Comparison of ENCODE assay signal across 28 mouse cellular contexts in the genomic region with DNA sequence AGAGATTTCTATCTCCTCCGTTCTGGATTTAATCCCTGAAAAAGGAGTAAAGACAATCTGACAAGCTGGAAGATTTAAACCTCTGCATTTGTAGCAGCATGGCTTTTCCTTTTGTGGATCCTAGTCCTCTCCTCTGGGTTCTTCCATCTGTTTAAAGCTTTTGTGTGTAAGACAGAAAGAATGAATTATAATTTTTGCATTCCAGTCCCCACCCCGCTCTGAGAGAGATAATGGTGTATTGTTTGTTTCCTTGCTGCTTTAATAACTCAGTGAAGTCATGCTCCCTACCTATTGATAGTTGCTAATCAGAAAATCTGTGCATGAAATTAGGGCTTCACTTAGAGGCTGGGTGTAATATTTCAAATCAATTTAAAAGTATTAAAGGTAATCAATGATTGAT.
A peak's percentile ranks its signal among the peaks of the same experiment; 100 is the strongest.
DNase-seq lines count a peak whose midpoint lies in the region; ATAC-seq and TF ChIP-seq lines count a peak whose summit lies in the region.
"Had no signal": no experiment of that assay in that cellular context is flagged by ENCODE, and none has a peak within 500 bp of the region (broad histone marks: within the 10 kb centered on the region; RNA-seq: fewer than 3 reads in every experiment).

No protein-coding gene starts in this region.

- H3K9ac ChIP-seq in hindbrain, embryonic 11.5 days (ENCODE audit: low read depth, low read length), result no peak overlapping the region
- no peak overlapping the region for H3K9ac ChIP-seq in midbrain, embryonic 14.5 days (replicated peaks; ENCODE audit: low read length)
- H3K9ac ChIP-seq in midbrain, embryonic 15.5 days, result no peak overlapping the region
- H3K9ac ChIP-seq: embryonic facial prominence, embryonic 12.5 days; embryonic facial prominence, embryonic 15.5 days; heart, embryonic 12.5 days; heart, embryonic 15.5 days; hindbrain, embryonic 12.5 days; hindbrain, embryonic 15.5 days had no signal

- 24% methylated on average over 2 of the region's 2 CpGs for WGBS in hindbrain, embryonic 11.5 days
- 43% methylated on average over 2 of the region's 2 CpGs for WGBS in hindbrain, embryonic 10.5 days
- WGBS in midbrain, embryonic 14.5 days, result 6% methylated on average over 2 of the region's 2 CpGs
- WGBS in midbrain, embryonic 15.5 days, result 11% methylated on average over 2 of the region's 2 CpGs

- no peak overlapping the region for H3K4me3 ChIP-seq in hindbrain, embryonic 11.5 days (ENCODE audit: low read depth, low read length)
- H3K4me3 ChIP-seq in hindbrain, embryonic 10.5 days, result no peak overlapping the region
- H3K4me3 ChIP-seq in midbrain, embryonic 14.5 days (replicated peaks; ENCODE audit: low read depth, low read length), result no peak overlapping the region
- H3K4me3 ChIP-seq in midbrain, embryonic 15.5 days, result no peak overlapping the region
- H3K4me3 ChIP-seq: embryonic facial prominence, embryonic 12.5 days; embryonic facial prominence, embryonic 15.5 days; heart, embryonic 12.5 days; heart, embryonic 15.5 days; hindbrain, embryonic 12.5 days; hindbrain, embryonic 15.5 days had no signal

- no peaks in the 10 kb centered on the region for H3K9me3 ChIP-seq in hindbrain, embryonic 11.5 days (ENCODE audit: control insufficient read depth, low read length)
- H3K9me3 ChIP-seq in hindbrain, embryonic 10.5 days, result no peaks in the 10 kb centered on the region
- no peaks in the 10 kb centered on the region for H3K9me3 ChIP-seq in midbrain, embryonic 14.5 days (ENCODE audit: control insufficient read depth, low read length)
- no peaks in the 10 kb centered on the region for H3K9me3 ChIP-seq in midbrain, embryonic 15.5 days
- H3K9me3 ChIP-seq: embryonic facial prominence, embryonic 12.5 days; embryonic facial prominence, embryonic 15.5 days; G1E; heart, embryonic 12.5 days; heart, embryonic 15.5 days; hindbrain, embryonic 12.5 days; hindbrain, embryonic 15.5 days had no signal

- H3K4me1 ChIP-seq in hindbrain, embryonic 11.5 days (replicated peaks; ENCODE audit: control insufficient read depth, insufficient read depth, low read length), result no peaks in the 10 kb centered on the region
- peaks cover 4% of the 10 kb centered on the region; the same call in 1 of the 2 replicates for H3K4me1 ChIP-seq in hindbrain, embryonic 10.5 days (replicated peaks)
- no peaks in the 10 kb centered on the region for H3K4me1 ChIP-seq in midbrain, embryonic 14.5 days (ENCODE audit: control insufficient read depth, insufficient read depth, low read length)
- H3K4me1 ChIP-seq in midbrain, embryonic 15.5 days, result no peaks in the 10 kb centered on the region
- H3K4me1 ChIP-seq: embryonic facial prominence, embryonic 12.5 days; embryonic facial prominence, embryonic 15.5 days; heart, embryonic 12.5 days; heart, embryonic 15.5 days; hindbrain, embryonic 12.5 days; hindbrain, embryonic 15.5 days had no signal

- no peak for TF ChIP-seq POLR2A in brain, embryonic 14.5 days (IDR thresholded peaks at IDR 0.05; ENCODE audit: borderline replicate concordance, extremely low read depth, insufficient read depth, insufficient read length, poor library complexity, severe bottlenecking)

- no peak overlapping the region for H3K27ac ChIP-seq in hindbrain, embryonic 11.5 days (ENCODE audit: low read depth, low read length)
- H3K27ac ChIP-seq in hindbrain, embryonic 10.5 days, result no peak overlapping the region
- H3K27ac ChIP-seq in midbrain, embryonic 14.5 days (replicated peaks; ENCODE audit: low read depth, low read length), result no peak overlapping the region
- H3K27ac ChIP-seq in midbrain, embryonic 15.5 days, result no peak overlapping the region
- H3K27ac ChIP-seq: embryonic facial prominence, embryonic 12.5 days; embryonic facial prominence, embryonic 15.5 days; heart, embryonic 15.5 days; hindbrain, embryonic 12.5 days; hindbrain, embryonic 15.5 days had no signal

- H3K27me3 ChIP-seq in hindbrain, embryonic 11.5 days (ENCODE audit: control insufficient read depth, insufficient read depth, low read length), result no peaks in the 10 kb centered on the region
- H3K27me3 ChIP-seq in hindbrain, embryonic 10.5 days (ENCODE audit: insufficient read depth, poor library complexity, severe bottlenecking), result no peaks in the 10 kb centered on the region
- H3K27me3 ChIP-seq in midbrain, embryonic 14.5 days (ENCODE audit: control insufficient read depth, insufficient read depth, low read length), result no peaks in the 10 kb centered on the region
- H3K27me3 ChIP-seq in midbrain, embryonic 15.5 days (replicated peaks), result no peaks in the 10 kb centered on the region
- H3K27me3 ChIP-seq: CH12.LX; embryonic facial prominence, embryonic 12.5 days; embryonic facial prominence, embryonic 15.5 days; heart, embryonic 12.5 days; heart, embryonic 15.5 days; hindbrain, embryonic 12.5 days; hindbrain, embryonic 15.5 days had no signal

- no peaks in the 10 kb centered on the region for H3K36me3 ChIP-seq in hindbrain, embryonic 11.5 days (ENCODE audit: control insufficient read depth, insufficient read depth, low read length)
- no peaks in the 10 kb centered on the region for H3K36me3 ChIP-seq in hindbrain, embryonic 10.5 days
- H3K36me3 ChIP-seq in midbrain, embryonic 14.5 days (ENCODE audit: control insufficient read depth, insufficient read depth, low read length), result no peaks in the 10 kb centered on the region
- no peaks in the 10 kb centered on the region for H3K36me3 ChIP-seq in midbrain, embryonic 15.5 days (replicated peaks)
- H3K36me3 ChIP-seq: embryonic facial prominence, embryonic 12.5 days; embryonic facial prominence, embryonic 15.5 days; G1E; heart, embryonic 12.5 days; heart, embryonic 15.5 days; hindbrain, embryonic 12.5 days; hindbrain, embryonic 15.5 days had no signal

- peak; percentile 2 for DNase-seq in hindbrain, embryonic 11.5 days (ENCODE audit: low spot score)
- no peak for DNase-seq in hindbrain, embryonic 10.5 days (ENCODE audit: low spot score)
- DNase-seq in midbrain, embryonic 14.5 days, result peak; percentile 4
- DNase-seq in brain, embryonic 14.5 days (ENCODE audit: low read depth), result peak; percentile 1
- DNase-seq in embryo, embryonic 9.5 days (ENCODE audit: extremely low spot score), result peak; percentile 4
- no peak for DNase-seq in adrenal gland, adult 2 months
- no peak for DNase-seq in cerebellum, postnatal 25 days
- DNase-seq: adrenal gland, adult 8-10 months; adrenal gland, postnatal 25 days; B cell, adult 2 months; cerebellum, adult 2 months; cerebellum, adult 9-11 months; cerebellum, postnatal 36 days; gastrocnemius, postnatal 25 days; heart, adult 18-20 months; heart, postnatal 10 days; heart, postnatal 36 days had no signal

- H3K4me2 ChIP-seq in hindbrain, embryonic 11.5 days (replicated peaks; ENCODE audit: low read depth, low read length), result no peak overlapping the region
- H3K4me2 ChIP-seq in midbrain, embryonic 14.5 days (ENCODE audit: low read length), result no peak overlapping the region
- H3K4me2 ChIP-seq in midbrain, embryonic 15.5 days, result no peak overlapping the region
- H3K4me2 ChIP-seq: embryonic facial prominence, embryonic 12.5 days; embryonic facial prominence, embryonic 15.5 days; heart, embryonic 12.5 days; heart, embryonic 15.5 days; hindbrain, embryonic 12.5 days; hindbrain, embryonic 15.5 days had no signal

- no peak for TF ChIP-seq CTCF in brain, embryonic 14.5 days (IDR thresholded peaks at IDR 0.05; ENCODE audit: borderline replicate concordance, extremely low read depth, insufficient read depth, insufficient read length)

- ATAC-seq in hindbrain, embryonic 11.5 days (ENCODE audit: low FRiP score), result peak; percentile 47; the same call in 1 of the 2 replicates
- ATAC-seq in midbrain, embryonic 14.5 days (ENCODE audit: low FRiP score, low TSS enrichment), result no peak
- ATAC-seq in midbrain, embryonic 15.5 days (replicated peaks), result no peak
- ATAC-seq: forebrain, embryonic 14.5 days; intestine, postnatal 0 days had no signal

Comparison
In these comparisons a context has a peak if more than half of its experiments do, and no peak if none do; other contexts are left out.
1. DNase-seq: peak in hindbrain, embryonic 11.5 days (single experiment), midbrain, embryonic 14.5 days (single experiment), brain, embryonic 14.5 days (single experiment) and embryo, embryonic 9.5 days (single experiment); none in hindbrain, embryonic 10.5 days (single experiment), adrenal gland, adult 2 months (single experiment) and cerebellum, postnatal 25 days (0 of 2).